Mouse (Mus musculus): ENCODE data around the gene Noc2l. TPM values are rescaled to one million over a fixed set of nuclear protein-coding genes. Genes with fewer than 3 reads are reported as not detected.

Noc2l gene
- total RNA-seq, 2 experiments from 2014 or later, result 70.7 to 72.1 TPM

GRCm38 (mm10) chr4:156200623-156201475 is 35.0 kb upstream of the Noc2l start, which contains the start of gene Isg15:
Gene Isg15, minus strand, starts transcription at chr4:156200818.
- no peak for TF ChIP-seq CTCF (conservative IDR thresholded peaks at IDR 0.05)
- peak within 1 kb of the TSS; percentile 43; the same call in 1 of the 2 replicates for H3K27ac ChIP-seq
- DNase-seq (ENCODE audit: low spot score in 2 of 2), result no peak
- no peak within 1 kb of the TSS for H3K4me3 ChIP-seq

- H3K27ac ChIP-seq, result peak overlapping the region; percentile 73
Observed at GRCm38 (mm10) chr4:156202462-156202893, 33.3 kb upstream of the Noc2l start.

GRCm38 (mm10) chr4:156203001-156203412 is 32.8 kb upstream of the Noc2l start, which contains the start of gene AW011738:
Gene AW011738, plus strand, starts transcription at chr4:156203304.
- peak within 1 kb of the TSS; percentile 73 for H3K27ac ChIP-seq
- H3K4me3 ChIP-seq, result peak within 1 kb of the TSS; percentile 54
- peak in 1 of 2 experiments; percentile 64 for DNase-seq (ENCODE audit: low spot score in 2 of 2)
- no peak for TF ChIP-seq CTCF (conservative IDR thresholded peaks at IDR 0.05)

More at GRCm38 (mm10) chr4:156202462-156202893, 33.3 kb upstream of the Noc2l start:
- peak overlapping the region; percentile 54 for H3K4me3 ChIP-seq
- TF ChIP-seq CTCF (conservative IDR thresholded peaks at IDR 0.05), result no peak
- DNase-seq (ENCODE audit: low spot score in 2 of 2), result no peak

- no peak for TF ChIP-seq CTCF (conservative IDR thresholded peaks at IDR 0.05)
- peak overlapping the region; percentile 73 for H3K27ac ChIP-seq
- H3K4me3 ChIP-seq, result peak overlapping the region; percentile 54
- DNase-seq (ENCODE audit: low spot score in 2 of 2), result no peak
Observed at GRCm38 (mm10) chr4:156203413-156204131, 32.2 kb upstream of the Noc2l start.

GRCm38 (mm10) chr4:156208872-156209271 is 26.9 kb upstream of the Noc2l start:
- no peak for TF ChIP-seq CTCF (conservative IDR thresholded peaks at IDR 0.05)
- H3K4me3 ChIP-seq, result no peak overlapping the region
- no peak for DNase-seq (ENCODE audit: low spot score in 2 of 2)

GRCm38 (mm10) chr4:156209963-156210635 is 25.7 kb upstream of the Noc2l start:
- no peak for TF ChIP-seq CTCF (conservative IDR thresholded peaks at IDR 0.05)
- H3K4me3 ChIP-seq, result no peak overlapping the region
- DNase-seq (ENCODE audit: low spot score in 2 of 2), result no peak
- no peak overlapping the region for H3K27ac ChIP-seq

More at GRCm38 (mm10) chr4:156208872-156209271, 26.9 kb upstream of the Noc2l start:
- no peak overlapping the region for H3K27ac ChIP-seq

GRCm38 (mm10) chr4:156213134-156213533 is 22.7 kb upstream of the Noc2l start:
- TF ChIP-seq CTCF (conservative IDR thresholded peaks at IDR 0.05), result no peak
- no peak for DNase-seq (ENCODE audit: low spot score in 2 of 2)

GRCm38 (mm10) chr4:156215649-156216048 is 20.2 kb upstream of the Noc2l start, which contains the start of gene Perm1:
Gene Perm1, plus strand, starts transcription at chr4:156215868.
- no peak for TF ChIP-seq CTCF (conservative IDR thresholded peaks at IDR 0.05)
- no peak for DNase-seq (ENCODE audit: low spot score in 2 of 2)

More at GRCm38 (mm10) chr4:156213134-156213533, 22.7 kb upstream of the Noc2l start:
- no peak overlapping the region for H3K4me3 ChIP-seq
- H3K27ac ChIP-seq, result no peak overlapping the region

GRCm38 (mm10) chr4:156216196-156216595 is 19.6 kb upstream of the Noc2l start:
- Histone ChIP-seq H3K27ac (no peak overlapping the region), H3K4me3 (no peak overlapping the region)
- no peak for DNase-seq (ENCODE audit: low spot score in 2 of 2)
- no peak for TF ChIP-seq CTCF (conservative IDR thresholded peaks at IDR 0.05)

More at GRCm38 (mm10) chr4:156215649-156216048, 20.2 kb upstream of the Noc2l start, which contains the start of gene Perm1:
- H3K27ac ChIP-seq, result no peak within 1 kb of the TSS
- no peak within 1 kb of the TSS for H3K4me3 ChIP-seq

GRCm38 (mm10) chr4:156217022-156217669 is 18.7 kb upstream of the Noc2l start:
- no peak for DNase-seq (ENCODE audit: low spot score in 2 of 2)
- TF ChIP-seq CTCF (conservative IDR thresholded peaks at IDR 0.05), result no peak
- no peak overlapping the region for H3K27ac ChIP-seq
- H3K4me3 ChIP-seq, result no peak overlapping the region

GRCm38 (mm10) chr4:156217838-156218237 is 18.0 kb upstream of the Noc2l start:
- no peak for DNase-seq (ENCODE audit: low spot score in 2 of 2)
- no peak overlapping the region for H3K4me3 ChIP-seq
- H3K27ac ChIP-seq, result no peak overlapping the region
- TF ChIP-seq CTCF (conservative IDR thresholded peaks at IDR 0.05), result no peak

GRCm38 (mm10) chr4:156219936-156220335 is 15.9 kb upstream of the Noc2l start:
- TF ChIP-seq CTCF (conservative IDR thresholded peaks at IDR 0.05), result no peak
- no peak overlapping the region for H3K27ac ChIP-seq
- no peak for DNase-seq (ENCODE audit: low spot score in 2 of 2)
- H3K4me3 ChIP-seq, result no peak overlapping the region

All from layer of hippocampus, adult 2 months (tissue).